Mouse (Mus musculus) MEL (cell line): ENCODE measurements around the gene Syt17. TPM values are rescaled to one million over a fixed set of nuclear protein-coding genes. Genes with fewer than 3 reads are reported as not detected.
A peak's percentile ranks its signal among the peaks of the same experiment; 100 is the strongest.

Source experiments
- DNase-seq: peaks from one replicate; pipeline ENCODE4 v3.0.0; 2011; ENCODE audit warnings: low read depth, low spot score
- H3K27ac ChIP-seq: 2 replicates; pipeline ENCODE4 v1.5.1; 2012; ENCODE audit warnings: low read depth, mild to moderate bottlenecking, control low read depth, low read length, moderate library complexity; ENCODE audit not compliant: control insufficient read depth
- H3K27me3 ChIP-seq, 2 experiments: fragments of 150-350 bp in 1 of 2; sonication (generic) in 1 of 2; 2 replicates each; pipeline ENCODE4 v1.6.1; 2012; ENCODE audit warnings: low read length in 2 of 2, mild to moderate bottlenecking in 2 of 2, improper control_type of control experiment in 1 of 2, moderate library complexity in 1 of 2; ENCODE audit not compliant: insufficient read depth in 2 of 2, control insufficient read depth in 1 of 2
- H3K36me3 ChIP-seq, 2 experiments: 2 replicates each; pipeline ENCODE4 v1.6.1; 2012 to 2014; ENCODE audit warnings: low read length in 2 of 2, improper control_type of control experiment in 1 of 2, inconsistent platforms in 1 of 2, mild to moderate bottlenecking in 1 of 2; ENCODE audit not compliant: insufficient read depth in 2 of 2, control insufficient read depth in 1 of 2
- H3K4me1 ChIP-seq, 2 experiments: fragments of 150-350 bp in 1 of 2; sonication (generic) in 1 of 2; 2 replicates each; pipeline ENCODE4 v1.6.1; 2012; ENCODE audit warnings: low read length in 2 of 2, improper control_type of control experiment in 1 of 2, mild to moderate bottlenecking in 1 of 2; ENCODE audit not compliant: insufficient read depth in 2 of 2, control insufficient read depth in 1 of 2
- H3K4me3 ChIP-seq, 2 experiments: fragments of 150-350 bp in 1 of 2; sonication (generic) in 1 of 2; 2 replicates each; pipeline ENCODE4 v1.5.1; 2012; ENCODE audit warnings: low read depth in 2 of 2, low read length in 2 of 2, mild to moderate bottlenecking in 2 of 2, moderate library complexity in 2 of 2, control low read depth in 1 of 2, improper control_type of control experiment in 1 of 2; ENCODE audit not compliant: control insufficient read depth in 1 of 2, insufficient read depth in 1 of 2
- H3K79me2 ChIP-seq: 2 replicates; pipeline ENCODE4 v1.6.1; 2012; ENCODE audit warnings: mild to moderate bottlenecking, low read length, moderate library complexity; ENCODE audit not compliant: control insufficient read depth, poor library complexity, insufficient read depth
- H3K9ac ChIP-seq: 2 replicates; pipeline ENCODE4 v1.6.1; 2012; ENCODE audit warnings: low read depth, mild to moderate bottlenecking, control low read depth, low read length, moderate library complexity; ENCODE audit not compliant: control insufficient read depth, poor library complexity, severe bottlenecking
- H3K9me3 ChIP-seq: fragments of 150-350 bp; sonication (generic); replicated peaks from 2 replicates; pipeline ENCODE4 v1.6.1; 2012; ENCODE audit warnings: mild to moderate bottlenecking, low read length, improper control_type of control experiment, moderate library complexity; ENCODE audit not compliant: insufficient read depth
- BHLHE40 ChIP-seq: IDR thresholded peaks from 2 replicates; pipeline ENCODE4 v1.6.1; 2012; ENCODE audit warnings: low read depth, mild to moderate bottlenecking, inconsistent platforms, low read length, improper control_type of control experiment, borderline replicate concordance
- CTCF ChIP-seq, 3 experiments: IDR thresholded peaks in 2 of 3; conservative IDR thresholded peaks in 1 of 3; 2 replicates each; pipeline ENCODE4 v1.5.1; 2011 to 2012; ENCODE audit warnings: low read length in 3 of 3, low read depth in 2 of 3, mild to moderate bottlenecking in 2 of 3, improper control_type of control experiment in 1 of 3, inconsistent platforms in 1 of 3, mixed read lengths in 1 of 3, moderate library complexity in 1 of 3; ENCODE audit not compliant: control insufficient read depth in 1 of 3, insufficient read depth in 1 of 3, poor library complexity in 1 of 3, severe bottlenecking in 1 of 3
- ETS1 ChIP-seq: IDR thresholded peaks from 2 replicates; pipeline ENCODE4 v1.6.1; 2012; ENCODE audit warnings: low read depth, mild to moderate bottlenecking, inconsistent platforms, low read length, improper control_type of control experiment, moderate library complexity
- GABPA ChIP-seq: IDR thresholded peaks from 2 replicates; pipeline ENCODE4 v1.6.1; 2012; ENCODE audit warnings: low read depth, mild to moderate bottlenecking, inconsistent platforms, low read length, improper control_type of control experiment, moderate library complexity
- GATA1 ChIP-seq: IDR thresholded peaks from 2 replicates; pipeline ENCODE4 v1.6.1; 2011; ENCODE audit warnings: low read depth, low read length, improper control_type of control experiment
- HCFC1 ChIP-seq: IDR thresholded peaks from 2 replicates; pipeline ENCODE4 v1.6.1; 2012; ENCODE audit warnings: low read depth, mild to moderate bottlenecking, inconsistent platforms, low read length, improper control_type of control experiment, moderate library complexity
- KAT2A ChIP-seq: conservative IDR thresholded peaks from 2 replicates; pipeline ENCODE4 v1.6.1; 2012; ENCODE audit warnings: low read depth, low read length, improper control_type of control experiment, inconsistent platforms
- MAFK ChIP-seq: IDR thresholded peaks from 2 replicates; pipeline ENCODE4 v1.6.1; 2011; ENCODE audit warnings: low read depth, mild to moderate bottlenecking, low read length, improper control_type of control experiment, borderline replicate concordance
- MAZ ChIP-seq: IDR thresholded peaks from 2 replicates; pipeline ENCODE4 v1.6.1; 2012; ENCODE audit warnings: low read depth, mild to moderate bottlenecking, inconsistent platforms, low read length, improper control_type of control experiment
- MYB ChIP-seq: IDR thresholded peaks from 2 replicates; pipeline ENCODE4 v1.6.1; 2011; ENCODE audit warnings: mild to moderate bottlenecking, low read depth, low read length, improper control_type of control experiment
- MYC ChIP-seq: IDR thresholded peaks from 2 replicates; pipeline ENCODE4 v1.6.1; 2011; ENCODE audit warnings: low read depth, mild to moderate bottlenecking, low read length, improper control_type of control experiment, moderate library complexity
- NELFE ChIP-seq: IDR thresholded peaks from 2 replicates; pipeline ENCODE4 v1.6.1; 2011; ENCODE audit warnings: low read depth, low read length, improper control_type of control experiment
- RCOR1 ChIP-seq: IDR thresholded peaks from 2 replicates; pipeline ENCODE4 v1.6.1; 2012; ENCODE audit warnings: low read depth, mild to moderate bottlenecking, inconsistent platforms, low read length, improper control_type of control experiment
- SIN3A ChIP-seq: IDR thresholded peaks from 2 replicates; pipeline ENCODE4 v1.6.1; 2012; ENCODE audit warnings: low read length, improper control_type of control experiment, inconsistent platforms
- TBP ChIP-seq: IDR thresholded peaks from 2 replicates; pipeline ENCODE4 v1.8.0; 2011; ENCODE audit warnings: low read depth, low read length, improper control_type of control experiment
- USF1 ChIP-seq: IDR thresholded peaks from 2 replicates; pipeline ENCODE4 v1.6.1; 2014; ENCODE audit warnings: low read depth, mild to moderate bottlenecking, inconsistent platforms, low read length, improper control_type of control experiment, moderate library complexity
- ZMIZ1 ChIP-seq: IDR thresholded peaks from 2 replicates; pipeline ENCODE4 v1.6.1; 2012; ENCODE audit warnings: low read depth, mild to moderate bottlenecking, inconsistent platforms, low read length, improper control_type of control experiment, moderate library complexity
- ZNF384 ChIP-seq: IDR thresholded peaks from 2 replicates; pipeline ENCODE4 v1.6.1; 2012; ENCODE audit warnings: low read depth, mild to moderate bottlenecking, inconsistent platforms, low read length, improper control_type of control experiment
- polyA plus RNA-seq, 2 experiments: library from polyadenylated mRNA; stranded (reverse) in 1 of 2; unstranded in 1 of 2; fragments of >175 nt in 1 of 2; fragments of >200 nt in 1 of 2; gene quantifications; 2 replicates each; pipeline versions ENCODE4 v1.2.1 to v1.2.4; 2012; ENCODE audit warnings: low replicate concordance in 2 of 2, low read depth in 1 of 2; ENCODE audit not compliant: insufficient read length in 2 of 2, insufficient read depth in 1 of 2, missing spikeins in 1 of 2
- total RNA-seq: library from RNA; depleted of rRNA; stranded (reverse); fragments of 300-350 nt; gene quantifications from 2 replicates; pipeline ENCODE4 v1.2.3, GENCODE M21; 2012

The Syt17 gene
- total and polyA plus RNA-seq, 3 experiments, result not detected

DNA sequence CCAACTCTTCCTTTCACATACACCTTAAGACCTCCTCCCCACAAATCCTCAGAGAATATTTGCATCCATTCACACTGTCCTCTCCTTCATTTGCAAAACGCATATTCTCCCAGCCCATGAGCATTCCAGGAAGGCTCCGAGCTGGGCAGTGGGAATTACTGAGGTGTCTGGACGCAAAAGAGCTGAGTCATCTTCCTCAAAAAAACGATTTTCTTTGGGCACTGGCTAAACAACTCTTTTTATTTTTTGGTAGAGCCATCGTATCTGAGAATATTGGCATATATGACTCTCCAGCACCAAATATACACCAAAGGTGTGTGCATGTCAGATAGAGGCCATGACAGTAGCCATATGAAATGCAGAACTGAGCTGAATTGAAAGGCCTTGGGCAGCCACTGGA is 38.9 kb upstream of the Syt17 start:
- H3K27me3 ChIP-seq, result no peaks in the 10 kb centered on the region
- peaks cover 0 to 13% of the 10 kb centered on the region in 2 experiments; a peak in 1 of 4 replicates for H3K36me3 ChIP-seq
- H3K4me1 ChIP-seq, result peaks cover 0 to 5% of the 10 kb centered on the region in 2 experiments
- no peak overlapping the region for H3K4me3 ChIP-seq
- H3K79me2 ChIP-seq, result peaks cover 27% of the 10 kb centered on the region
- no peak overlapping the region for H3K27ac ChIP-seq
- H3K9ac ChIP-seq, result no peak overlapping the region
- TF ChIP-seq RCOR1, result no peak
- no peak for TF ChIP-seq MYB
- TF ChIP-seq ZNF384, result peak; percentile 46; the same call in 1 of the 2 replicates
- peak; percentile 51; the same call in 1 of the 2 replicates for TF ChIP-seq GABPA
- DNase-seq, result no peak
- no peaks in the 10 kb centered on the region for H3K9me3 ChIP-seq

DNA sequence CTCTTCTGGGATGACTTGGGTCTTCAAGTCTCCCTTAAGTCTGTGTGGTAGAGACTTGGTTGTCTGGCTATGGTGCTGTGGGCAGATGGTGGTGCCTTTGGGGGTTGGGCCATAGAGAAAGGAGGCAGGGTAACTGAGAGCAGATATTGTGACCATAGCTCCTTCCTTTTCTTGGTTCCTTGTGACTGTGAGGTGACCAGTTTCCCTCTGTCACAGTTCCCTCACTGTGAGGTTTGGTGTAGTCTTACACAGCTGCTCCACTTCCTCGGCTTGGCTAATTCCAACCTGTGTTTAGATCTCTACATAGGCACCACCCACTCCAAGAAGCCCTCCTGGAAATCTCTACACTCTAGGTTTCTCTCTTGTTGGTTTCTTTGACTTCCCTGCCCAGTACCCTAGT is 36.0 kb upstream of the Syt17 start:
- Histone ChIP-seq H3K27ac (no peak overlapping the region), H3K27me3 (no peaks in the 10 kb centered on the region), H3K4me1 (peaks cover 3 to 8% of the 10 kb centered on the region in 2 experiments; a peak in 3 of 4 replicates), H3K9ac (no peak overlapping the region), H3K79me2 (peaks cover 6% of the 10 kb centered on the region; the same call in 1 of the 2 replicates)
- DNase-seq, result no peak
- TF ChIP-seq MYC (no peak), CTCF (IDR thresholded peaks at IDR 0.05 in 2 of 3, conservative IDR thresholded peaks at IDR 0.05 in 1 of 3; ENCODE audit: control insufficient read depth in 1 of 3, insufficient read depth in 1 of 3, low read depth in 2 of 3, low read length in 3 of 3, poor library complexity in 1 of 3, severe bottlenecking in 1 of 3) (no peak), TBP (no peak), USF1 (no peak), HCFC1 (no peak), NELFE (no peak)
- TF ChIP-seq, all 39 proteins: peak for 0
- Histone ChIP-seq H3K36me3 (peaks cover 0 to 10% of the 10 kb centered on the region in 2 experiments; a peak in 2 of 4 replicates), H3K9me3 (no peaks in the 10 kb centered on the region), H3K4me3 (no peak overlapping the region)

DNA sequence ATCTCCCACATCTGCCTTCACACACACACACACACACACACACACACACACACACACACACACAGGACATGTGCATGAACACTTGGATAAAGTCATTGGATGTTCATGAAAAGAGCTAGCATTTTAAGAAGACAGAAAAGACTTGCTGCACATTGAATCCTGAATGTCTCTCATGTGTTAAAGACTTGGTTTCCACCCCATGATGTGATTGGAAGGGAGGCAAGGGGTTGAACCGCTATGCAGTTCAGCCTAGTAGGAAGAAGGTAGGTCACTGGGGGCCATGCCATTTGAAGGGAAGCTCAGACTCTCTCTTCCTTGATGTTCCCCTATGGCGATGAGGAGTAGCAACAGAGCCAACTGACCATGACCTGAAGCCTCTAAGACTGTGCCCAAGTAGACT is 34.0 kb upstream of the Syt17 start:
- Histone ChIP-seq H3K27me3 (no peaks in the 10 kb centered on the region), H3K4me1 (peaks cover 3 to 8% of the 10 kb centered on the region in 2 experiments; a peak in 3 of 4 replicates), H3K9me3 (no peaks in the 10 kb centered on the region), H3K36me3 (peaks cover 0 to 5% of the 10 kb centered on the region in 2 experiments; a peak in 2 of 4 replicates), H3K9ac (no peak overlapping the region), H3K27ac (no peak overlapping the region), H3K79me2 (no peaks in the 10 kb centered on the region), H3K4me3 (no peak overlapping the region)
- TF ChIP-seq MAFK (no peak), KAT2A (no peak), BHLHE40 (no peak), GATA1 (no peak), SIN3A (no peak), ETS1 (no peak), ZMIZ1 (no peak), HCFC1 (no peak), MAZ (no peak), GABPA (no peak)
- no peak for DNase-seq
